Mouse (Mus musculus): ENCODE data around the gene Cenpa. TPM values are rescaled to one million over a fixed set of nuclear protein-coding genes. Genes with fewer than 3 reads are reported as not detected.
A peak's percentile ranks its signal among the peaks of the same experiment; 100 is the strongest.

Gene Cenpa
- polyA plus RNA-seq, 1 experiment from 2014 or later: 290 TPM

DNA sequence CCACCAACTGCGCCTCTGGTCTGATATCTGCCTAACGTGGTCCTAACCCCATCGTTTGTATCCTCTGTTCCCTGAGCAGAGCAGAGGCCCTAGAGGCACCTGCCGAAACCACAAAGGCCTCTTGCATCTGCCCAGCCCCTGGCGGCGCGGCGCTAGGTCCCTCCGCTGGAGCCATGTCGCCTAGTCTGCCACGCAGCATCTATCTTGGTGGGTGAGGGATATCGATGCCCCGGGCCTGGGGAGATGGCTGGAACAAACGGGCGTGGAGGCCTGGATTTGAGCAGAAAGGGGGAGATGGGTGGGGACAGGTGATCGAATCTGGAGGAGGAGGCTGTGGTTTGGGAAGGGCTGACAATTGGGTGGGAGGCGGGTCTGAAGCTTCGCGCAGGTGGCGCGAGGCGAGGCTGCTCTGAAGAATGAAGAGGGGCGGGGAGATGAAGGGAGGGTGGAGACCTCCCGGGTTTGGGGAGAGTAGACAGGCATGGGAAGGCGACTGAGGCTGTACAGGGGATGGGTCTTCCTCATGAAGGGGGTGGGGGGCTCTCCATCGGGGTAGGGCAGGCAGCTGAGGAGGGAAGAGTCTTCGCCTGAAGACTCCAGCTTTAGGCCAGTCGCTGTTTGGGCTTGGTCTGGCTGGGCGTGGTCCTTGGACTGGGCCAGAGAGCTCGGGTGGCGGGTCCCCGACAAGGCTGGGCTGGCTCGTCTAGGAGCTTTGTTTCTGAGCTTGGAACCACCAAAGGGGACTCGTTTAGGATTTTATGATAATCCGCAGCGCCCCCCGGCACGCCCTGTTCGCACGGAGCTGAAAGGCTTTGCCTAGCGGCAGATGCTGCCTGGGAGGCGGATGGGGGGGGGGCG lies 46.1 kb downstream of the Cenpa start:
- Histone ChIP-seq H3K4me1 (ENCODE audit: control insufficient read depth in 2 of 2, insufficient read depth in 2 of 2, low read length in 2 of 2) (peaks cover 8 to 22% of the 10 kb centered on the region in 2 experiments; a peak in 3 of 4 replicates), H3K27me3 (ENCODE audit: control insufficient read depth, insufficient read depth, low read length) (peaks cover 74% of the 10 kb centered on the region), H3K36me3 (ENCODE audit: control insufficient read depth, insufficient read depth, low read length) (no peaks in the 10 kb centered on the region), H3K9me3 (ENCODE audit: control insufficient read depth, low read length) (no peaks in the 10 kb centered on the region), H3K9ac (ENCODE audit: low read length) (peak overlapping the region; percentile 45; the same call in 1 of the 2 replicates), H3K4me2 (ENCODE audit: low read length) (peak overlapping the region; percentile 95), H3K27ac (replicated peaks in 1 of 2; ENCODE audit: control insufficient read depth in 1 of 2, insufficient read depth in 1 of 2, low read depth in 2 of 2, low read length in 2 of 2) (no peak overlapping the region), H3K4me3 (ENCODE audit: control insufficient read depth in 1 of 2, insufficient read depth in 1 of 2, low read depth in 1 of 2, low read length in 2 of 2) (peak overlapping the region; percentile 40 to 53)
- WGBS: under 1% methylated on average over 42 of the region's 43 CpGs
- no peak for ATAC-seq (ENCODE audit: insufficient number of reproducible peaks, insufficient read depth, low FRiP score, low read depth)

DNA sequence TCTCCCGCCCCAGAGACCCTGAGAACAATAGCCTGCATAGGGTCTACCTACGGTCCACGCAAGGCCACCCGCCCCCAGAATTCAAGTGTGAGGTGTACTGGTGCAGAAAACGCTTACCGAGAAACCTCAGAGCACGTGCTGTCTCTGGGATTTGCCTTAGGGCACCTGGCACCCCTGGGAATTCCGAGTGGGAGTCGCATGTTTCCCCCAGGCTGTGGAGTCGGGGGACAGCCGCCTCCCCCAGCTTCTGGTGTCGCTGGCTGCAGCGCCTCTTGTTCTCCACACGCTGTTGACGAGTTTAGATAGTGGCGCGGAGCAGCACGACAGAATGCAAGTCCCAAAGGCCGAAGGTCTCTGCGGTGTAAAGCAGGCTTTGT lies 46.7 kb downstream of the Cenpa start:
- Histone ChIP-seq H3K27ac (replicated peaks in 1 of 2; ENCODE audit: control insufficient read depth in 1 of 2, insufficient read depth in 1 of 2, low read depth in 2 of 2, low read length in 2 of 2) (no peak overlapping the region), H3K4me2 (ENCODE audit: low read length) (peak overlapping the region; percentile 95), H3K9ac (ENCODE audit: low read length) (peak overlapping the region; percentile 45; the same call in 1 of the 2 replicates), H3K36me3 (ENCODE audit: control insufficient read depth, insufficient read depth, low read length) (no peaks in the 10 kb centered on the region), H3K9me3 (ENCODE audit: control insufficient read depth, low read length) (no peaks in the 10 kb centered on the region), H3K27me3 (ENCODE audit: control insufficient read depth, insufficient read depth, low read length) (peaks cover 69% of the 10 kb centered on the region), H3K4me1 (ENCODE audit: control insufficient read depth in 2 of 2, insufficient read depth in 2 of 2, low read length in 2 of 2) (peaks cover 8 to 22% of the 10 kb centered on the region in 2 experiments; a peak in 3 of 4 replicates), H3K4me3 (ENCODE audit: control insufficient read depth in 1 of 2, insufficient read depth in 1 of 2, low read depth in 1 of 2, low read length in 2 of 2) (peak overlapping the region; percentile 40 to 53)
- ATAC-seq (ENCODE audit: insufficient number of reproducible peaks, insufficient read depth, low FRiP score, low read depth): no peak
- WGBS: under 1% methylated on average over 20 of the region's 20 CpGs

- no peak overlapping the region for H3K9ac ChIP-seq (ENCODE audit: low read length)
- peak overlapping the region; percentile 95 for H3K4me2 ChIP-seq (ENCODE audit: low read length)
- no peaks in the 10 kb centered on the region for H3K36me3 ChIP-seq (ENCODE audit: control insufficient read depth, insufficient read depth, low read length)
- H3K9me3 ChIP-seq (ENCODE audit: control insufficient read depth, low read length): no peaks in the 10 kb centered on the region
- WGBS: 22% methylated on average over 11 of the region's 11 CpGs
- no peak for ATAC-seq (ENCODE audit: insufficient number of reproducible peaks, insufficient read depth, low FRiP score, low read depth)
- H3K27me3 ChIP-seq (ENCODE audit: control insufficient read depth, insufficient read depth, low read length): peaks cover 66% of the 10 kb centered on the region
- no peak overlapping the region for H3K27ac ChIP-seq (replicated peaks in 1 of 2; ENCODE audit: control insufficient read depth in 1 of 2, insufficient read depth in 1 of 2, low read depth in 2 of 2, low read length in 2 of 2)
- H3K4me1 ChIP-seq (ENCODE audit: control insufficient read depth in 2 of 2, insufficient read depth in 2 of 2, low read length in 2 of 2): peaks cover 8 to 22% of the 10 kb centered on the region in 2 experiments; a peak in 3 of 4 replicates
- peak overlapping the region; percentile 40 to 53 for H3K4me3 ChIP-seq (ENCODE audit: control insufficient read depth in 1 of 2, insufficient read depth in 1 of 2, low read depth in 1 of 2, low read length in 2 of 2)
These were observed 47.1 kb downstream of the Cenpa start for GRCm38 (mm10) chr5:30713691-30714090.

DNA sequence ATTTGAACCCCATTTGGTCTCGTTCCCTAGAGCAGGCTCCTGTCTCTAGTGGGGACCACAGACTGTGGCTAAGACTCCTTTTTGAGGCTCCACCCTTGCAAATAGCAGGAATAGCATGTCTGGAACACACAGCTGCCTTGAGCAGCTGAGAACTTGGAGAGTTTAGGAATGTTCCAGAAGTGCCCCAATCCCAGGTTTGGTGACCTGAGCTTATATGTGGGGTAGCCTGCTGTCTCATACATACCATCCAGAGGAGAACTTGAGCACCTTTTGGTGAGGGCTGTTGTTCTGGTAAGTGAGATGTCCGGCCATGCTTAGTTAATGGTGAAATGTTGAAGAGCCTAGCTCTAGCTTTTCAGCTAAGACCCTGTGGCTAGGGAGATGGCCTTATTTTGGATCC lies 49.7 kb downstream of the Cenpa start:
- no peak overlapping the region for H3K27ac ChIP-seq (replicated peaks in 1 of 2; ENCODE audit: control insufficient read depth in 1 of 2, insufficient read depth in 1 of 2, low read depth in 2 of 2, low read length in 2 of 2)
- H3K9me3 ChIP-seq (ENCODE audit: control insufficient read depth, low read length): no peaks in the 10 kb centered on the region
- no peak overlapping the region for H3K4me2 ChIP-seq (ENCODE audit: low read length)
- WGBS: 66% methylated on average over 2 of the region's 2 CpGs
- H3K9ac ChIP-seq (ENCODE audit: low read length): no peak overlapping the region
- no peak for ATAC-seq (ENCODE audit: insufficient number of reproducible peaks, insufficient read depth, low FRiP score, low read depth)
- H3K4me3 ChIP-seq (ENCODE audit: control insufficient read depth in 1 of 2, insufficient read depth in 1 of 2, low read depth in 1 of 2, low read length in 2 of 2): no peak overlapping the region
- peaks cover 46% of the 10 kb centered on the region for H3K27me3 ChIP-seq (ENCODE audit: control insufficient read depth, insufficient read depth, low read length)
- H3K36me3 ChIP-seq (ENCODE audit: control insufficient read depth, insufficient read depth, low read length): no peaks in the 10 kb centered on the region
- peaks cover 8 to 19% of the 10 kb centered on the region in 2 experiments; a peak in 3 of 4 replicates for H3K4me1 ChIP-seq (ENCODE audit: control insufficient read depth in 2 of 2, insufficient read depth in 2 of 2, low read length in 2 of 2)

GRCm38 (mm10) chr5:30717506-30717905 lies 50.9 kb downstream of the Cenpa start:
- H3K27ac ChIP-seq (replicated peaks in 1 of 2; ENCODE audit: control insufficient read depth in 1 of 2, insufficient read depth in 1 of 2, low read depth in 2 of 2, low read length in 2 of 2): no peak overlapping the region
- H3K36me3 ChIP-seq (ENCODE audit: control insufficient read depth, insufficient read depth, low read length): no peaks in the 10 kb centered on the region
- no peak overlapping the region for H3K4me2 ChIP-seq (ENCODE audit: low read length)
- 74% methylated on average over 4 of the region's 4 CpGs for WGBS
- H3K4me3 ChIP-seq (ENCODE audit: control insufficient read depth in 1 of 2, insufficient read depth in 1 of 2, low read depth in 1 of 2, low read length in 2 of 2): no peak overlapping the region
- no peak overlapping the region for H3K9ac ChIP-seq (ENCODE audit: low read length)
- H3K4me1 ChIP-seq (ENCODE audit: control insufficient read depth in 2 of 2, insufficient read depth in 2 of 2, low read length in 2 of 2): peaks cover 6 to 10% of the 10 kb centered on the region in 2 experiments; a peak in 3 of 4 replicates
- ATAC-seq (ENCODE audit: insufficient number of reproducible peaks, insufficient read depth, low FRiP score, low read depth): no peak
- peaks cover 35% of the 10 kb centered on the region for H3K27me3 ChIP-seq (ENCODE audit: control insufficient read depth, insufficient read depth, low read length)
- no peaks in the 10 kb centered on the region for H3K9me3 ChIP-seq (ENCODE audit: control insufficient read depth, low read length)

DNA sequence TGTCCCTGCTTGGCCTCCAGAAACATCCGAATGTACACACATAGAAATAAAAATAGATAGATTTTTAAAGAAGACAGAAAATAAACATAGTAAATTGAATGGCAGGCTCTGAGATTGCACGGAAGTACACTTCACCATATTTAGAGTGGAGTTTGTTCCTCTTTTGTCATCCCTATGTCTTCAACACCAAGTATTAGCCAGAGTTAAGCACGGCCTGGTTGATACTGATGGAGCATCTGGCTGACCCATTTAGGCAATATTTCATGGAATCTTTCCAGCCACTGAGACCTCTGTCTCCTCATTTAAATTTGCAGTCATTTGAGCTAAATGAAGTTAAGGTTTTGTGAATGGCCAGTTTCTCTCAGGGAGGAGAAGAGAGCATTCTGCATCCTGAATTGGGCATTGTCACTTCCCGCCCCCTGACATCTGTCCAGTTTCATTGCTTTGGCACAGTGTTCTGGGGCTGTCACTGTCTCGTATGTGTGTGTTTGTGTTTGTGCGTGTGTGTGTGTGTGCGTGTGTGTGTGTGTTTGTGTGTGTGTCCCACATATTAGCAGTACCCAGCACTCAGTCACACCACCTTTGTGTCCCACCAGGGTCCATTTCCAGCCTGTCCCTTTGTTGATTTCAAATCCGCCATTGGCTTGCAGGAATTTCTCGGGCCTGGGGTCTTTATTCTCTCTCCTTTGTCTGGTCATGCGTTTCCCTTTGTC lies 51.6 kb downstream of the Cenpa start:
- Histone ChIP-seq H3K27me3 (ENCODE audit: control insufficient read depth, insufficient read depth, low read length) (peaks cover 29% of the 10 kb centered on the region), H3K27ac (replicated peaks in 1 of 2; ENCODE audit: control insufficient read depth in 1 of 2, insufficient read depth in 1 of 2, low read depth in 2 of 2, low read length in 2 of 2) (no peak overlapping the region), H3K9me3 (ENCODE audit: control insufficient read depth, low read length) (no peaks in the 10 kb centered on the region), H3K4me3 (ENCODE audit: control insufficient read depth in 1 of 2, insufficient read depth in 1 of 2, low read depth in 1 of 2, low read length in 2 of 2) (no peak overlapping the region), H3K4me1 (ENCODE audit: control insufficient read depth in 2 of 2, insufficient read depth in 2 of 2, low read length in 2 of 2) (peaks cover 3 to 4% of the 10 kb centered on the region in 2 experiments; a peak in 2 of 4 replicates), H3K9ac (ENCODE audit: low read length) (no peak overlapping the region), H3K4me2 (ENCODE audit: low read length) (no peak overlapping the region), H3K36me3 (ENCODE audit: control insufficient read depth, insufficient read depth, low read length) (no peaks in the 10 kb centered on the region)
- 74% methylated on average over 10 of the region's 10 CpGs for WGBS
- ATAC-seq (ENCODE audit: insufficient number of reproducible peaks, insufficient read depth, low FRiP score, low read depth): no peak

DNA sequence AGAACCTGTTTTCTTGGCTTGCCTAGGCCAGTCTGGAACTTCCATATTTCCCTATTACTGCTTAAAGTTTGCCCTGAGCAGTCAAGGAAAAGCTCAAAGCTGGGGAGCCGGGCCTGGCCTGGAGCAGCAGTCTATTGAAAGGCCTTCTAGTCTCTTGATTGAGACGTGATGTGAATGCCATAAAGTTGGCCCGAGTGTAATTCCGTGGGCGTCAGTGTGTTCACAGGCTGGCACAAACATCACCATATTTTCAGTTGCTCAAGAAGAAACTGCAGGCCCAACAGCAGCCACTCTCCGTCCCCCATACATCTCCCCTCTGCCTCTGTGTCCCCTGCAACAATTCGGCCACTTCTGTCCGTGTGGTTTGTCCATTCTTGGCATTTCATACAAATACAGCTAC lies 55.4 kb downstream of the Cenpa start:
- no peak overlapping the region for H3K4me2 ChIP-seq (ENCODE audit: low read length)
- no peak overlapping the region for H3K4me3 ChIP-seq (ENCODE audit: control insufficient read depth in 1 of 2, insufficient read depth in 1 of 2, low read depth in 1 of 2, low read length in 2 of 2)
- no peaks in the 10 kb centered on the region for H3K27me3 ChIP-seq (ENCODE audit: control insufficient read depth, insufficient read depth, low read length)
- H3K9me3 ChIP-seq (ENCODE audit: control insufficient read depth, low read length): no peaks in the 10 kb centered on the region
- H3K36me3 ChIP-seq (ENCODE audit: control insufficient read depth, insufficient read depth, low read length): no peaks in the 10 kb centered on the region
- no peak for ATAC-seq (ENCODE audit: insufficient number of reproducible peaks, insufficient read depth, low FRiP score, low read depth)
- H3K4me1 ChIP-seq (ENCODE audit: control insufficient read depth in 2 of 2, insufficient read depth in 2 of 2, low read length in 2 of 2): no peaks in the 10 kb centered on the region
- no peak overlapping the region for H3K9ac ChIP-seq (ENCODE audit: low read length)
- 84% methylated on average over 8 of the region's 8 CpGs for WGBS
- H3K27ac ChIP-seq (replicated peaks in 1 of 2; ENCODE audit: control insufficient read depth in 1 of 2, insufficient read depth in 1 of 2, low read depth in 2 of 2, low read length in 2 of 2): no peak overlapping the region
